Mouse (Mus musculus) adrenal gland, adult (tissue): ENCODE data around the gene Slc22a17.

Experiments
- DNase-seq, 2 experiments: peaks; one replicate each; pipeline ENCODE4 v3.0.0; 2022 to 2023; ENCODE audit warnings: low spot score in 1 of 2; ENCODE audit not compliant: inconsistent age in 2 of 2

Slc22a17 gene

DNA sequence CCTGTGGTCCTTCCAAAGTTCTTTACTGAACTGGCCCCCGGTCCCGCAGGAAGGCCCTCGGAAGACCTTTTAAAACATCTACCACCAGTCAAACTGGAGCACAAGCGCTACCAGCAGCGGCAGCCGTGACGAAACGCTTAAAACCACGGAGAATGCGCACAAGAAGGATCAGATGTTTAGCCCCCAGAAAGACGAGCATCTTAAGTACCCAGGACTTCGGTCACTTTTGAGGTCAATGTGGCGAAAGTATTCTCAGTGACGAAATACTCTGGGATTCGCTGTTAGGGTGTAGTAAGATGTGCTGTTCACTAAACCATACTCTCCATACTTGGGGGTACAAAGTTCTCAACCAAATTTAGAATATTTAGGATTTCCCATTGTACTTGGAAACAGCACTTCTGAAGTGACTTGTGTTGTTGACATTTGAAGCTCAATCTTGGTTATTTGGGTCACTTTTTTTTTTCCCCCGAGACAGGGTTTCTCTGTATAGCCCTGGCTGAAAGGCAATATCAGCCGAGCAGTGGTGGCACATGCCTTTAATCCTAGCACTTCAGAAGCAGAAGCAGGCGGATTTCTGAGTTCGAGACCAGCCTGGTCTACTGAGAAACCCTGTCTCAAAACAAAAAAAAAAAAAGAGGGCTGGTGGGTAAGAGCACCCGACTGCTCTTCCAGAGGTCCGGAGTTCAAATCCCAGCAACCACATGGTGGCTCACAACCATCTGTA lies 48.5 kb downstream of the Slc22a17 start:
- DNase-seq = no peak

GRCm38 (mm10) chr14:54863501-54864312 lies 49.2 kb downstream of the Slc22a17 start:
- DNase-seq = peak; percentile 93 to 97

DNA sequence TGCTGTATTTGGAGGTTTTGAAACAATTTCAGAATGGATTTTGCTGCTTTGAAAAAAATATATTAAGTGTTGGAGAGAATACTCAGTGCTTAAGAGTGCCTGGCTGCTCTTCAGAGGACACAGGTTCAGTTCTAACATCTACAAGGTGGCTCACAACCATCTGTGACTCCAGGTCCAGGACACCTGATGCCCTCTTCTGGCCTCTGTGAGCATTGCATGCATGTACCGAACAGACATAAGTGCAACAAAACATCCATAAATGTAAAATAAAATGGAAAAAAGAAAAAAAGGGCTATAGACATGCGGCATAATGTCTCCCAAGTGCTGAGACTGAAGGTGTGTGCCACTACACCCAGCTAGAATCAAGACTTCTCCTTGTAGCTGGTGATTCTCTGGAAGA lies 52.4 kb downstream of the Slc22a17 start:
- peak; percentile 52 to 86 for DNase-seq

- DNase-seq = no peak
Measured at GRCm38 (mm10) chr14:54857891-54858290, 55.0 kb downstream of the Slc22a17 start.

DNA sequence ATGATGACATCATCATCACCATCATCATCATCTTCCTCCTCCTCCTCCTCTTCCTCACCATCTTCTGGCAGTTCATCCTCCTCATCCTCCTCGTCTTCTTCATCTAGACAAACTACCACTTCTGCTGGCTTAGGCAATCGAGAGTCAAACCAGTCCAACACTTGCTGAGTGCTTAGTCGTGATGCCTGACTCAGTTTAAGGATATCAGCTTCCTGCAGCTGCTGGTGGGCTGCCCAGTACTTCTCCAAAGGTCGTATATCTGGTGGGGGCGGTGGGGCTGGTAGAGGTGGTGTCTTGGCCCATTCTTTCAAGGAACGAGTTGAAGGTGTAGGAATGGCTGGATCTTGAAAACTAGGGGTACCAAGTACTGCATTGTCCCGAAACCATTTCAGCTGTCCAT lies 56.2 kb downstream of the Slc22a17 start:
- DNase-seq = no peak
